Mouse (Mus musculus) kidney, postnatal 14 days (tissue): Measurements from ENCODE around the gene Olfr1254.

ENCODE experiments used
- DNase-seq: peaks from one replicate; pipeline ENCODE4 v3.0.0; 2022; ENCODE audit warnings: mixed read lengths

Olfr1254 gene

GRCm38 (mm10) chr2:89793519-89793918, at the start of gene Olfr1254:
Gene Olfr1254 (minus strand): TSS chr2:89793619.
- no peak for DNase-seq

GRCm38 (mm10) chr2:89841455-89841854, 48.0 kb upstream of the Olfr1254 start, which contains the start of gene Olfr1256:
Gene Olfr1256 (minus strand): TSS chr2:89841555.
- no peak for DNase-seq

- no peak for DNase-seq
Measured at GRCm38 (mm10) chr2:89820216-89820615, 26.8 kb upstream of the Olfr1254 start.

GRCm38 (mm10) chr2:89811751-89812150, 18.3 kb upstream of the Olfr1254 start, which contains the start of gene Olfr1255:
Gene Olfr1255 (plus strand): TSS chr2:89812051.
- DNase-seq, result no peak

GRCm38 (mm10) chr2:89810751-89811150, 17.3 kb upstream of the Olfr1254 start:
- DNase-seq, result no peak

GRCm38 (mm10) chr2:89799583-89799982, 6.2 kb upstream of the Olfr1254 start:
- no peak for DNase-seq

- DNase-seq, result no peak
Measured at GRCm38 (mm10) chr2:89756990-89757389, 36.4 kb downstream of the Olfr1254 start, which contains the start of gene Olfr1253. Gene Olfr1253 (minus strand): TSS chr2:89757090.
